Mouse (Mus musculus) spleen, postnatal 4 days (tissue): ENCODE measurements around the gene Pak4.
A peak's percentile ranks its signal among the peaks of the same experiment; 100 is the strongest.

ENCODE experiments used
- DNase-seq, 2 experiments: peaks; one replicate each; pipeline ENCODE4 v3.0.0; 2022; ENCODE audit warnings: low spot score in 2 of 2

The Pak4 gene

DNA sequence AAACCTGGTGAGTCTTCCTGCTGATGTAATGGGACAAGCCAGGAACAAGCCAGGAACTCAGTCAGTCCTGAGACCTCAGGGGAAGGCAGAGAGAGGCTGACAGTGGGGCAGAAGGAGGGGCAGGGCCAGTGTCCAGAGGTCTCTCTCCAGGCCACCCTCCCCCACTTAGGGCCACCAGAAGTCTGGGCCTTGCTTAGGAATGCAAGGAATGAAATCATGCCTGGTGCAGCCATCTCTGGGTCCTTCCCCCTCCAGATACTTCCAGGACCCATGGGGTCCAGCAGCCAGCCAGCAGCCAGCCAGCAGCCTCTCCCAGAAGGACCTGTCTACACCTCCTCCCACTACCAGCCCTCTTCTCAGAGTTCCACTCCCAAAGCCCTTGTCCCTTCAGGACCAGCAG is 10.3 kb downstream of the Pak4 start:
- no peak for DNase-seq

- no peak for DNase-seq
Observed at GRCm38 (mm10) chr7:28586663-28587411, 11.1 kb downstream of the Pak4 start.

DNA sequence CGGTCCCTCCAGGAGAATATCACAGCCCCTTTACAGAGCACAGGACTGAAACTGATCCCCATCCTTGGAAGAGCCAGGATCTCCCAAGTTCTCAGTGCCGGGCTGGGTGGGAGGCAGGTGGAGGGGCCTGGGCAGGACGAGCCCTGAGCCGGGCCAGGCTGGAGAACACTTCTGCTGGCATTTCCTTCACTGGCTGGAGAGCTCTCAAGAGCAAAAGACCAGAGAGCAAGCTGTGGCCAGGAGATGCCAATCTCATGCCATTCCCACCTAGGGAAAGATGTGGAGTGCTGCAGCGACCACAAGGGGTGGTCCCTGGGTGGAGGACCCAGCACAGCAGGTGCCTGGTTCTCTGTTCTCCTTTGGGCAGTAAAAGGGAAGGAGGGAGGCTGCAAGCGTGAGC is 13.0 kb downstream of the Pak4 start:
- no peak for DNase-seq

- no peak for DNase-seq
Observed at GRCm38 (mm10) chr7:28584468-28584867, 13.5 kb downstream of the Pak4 start.

DNA sequence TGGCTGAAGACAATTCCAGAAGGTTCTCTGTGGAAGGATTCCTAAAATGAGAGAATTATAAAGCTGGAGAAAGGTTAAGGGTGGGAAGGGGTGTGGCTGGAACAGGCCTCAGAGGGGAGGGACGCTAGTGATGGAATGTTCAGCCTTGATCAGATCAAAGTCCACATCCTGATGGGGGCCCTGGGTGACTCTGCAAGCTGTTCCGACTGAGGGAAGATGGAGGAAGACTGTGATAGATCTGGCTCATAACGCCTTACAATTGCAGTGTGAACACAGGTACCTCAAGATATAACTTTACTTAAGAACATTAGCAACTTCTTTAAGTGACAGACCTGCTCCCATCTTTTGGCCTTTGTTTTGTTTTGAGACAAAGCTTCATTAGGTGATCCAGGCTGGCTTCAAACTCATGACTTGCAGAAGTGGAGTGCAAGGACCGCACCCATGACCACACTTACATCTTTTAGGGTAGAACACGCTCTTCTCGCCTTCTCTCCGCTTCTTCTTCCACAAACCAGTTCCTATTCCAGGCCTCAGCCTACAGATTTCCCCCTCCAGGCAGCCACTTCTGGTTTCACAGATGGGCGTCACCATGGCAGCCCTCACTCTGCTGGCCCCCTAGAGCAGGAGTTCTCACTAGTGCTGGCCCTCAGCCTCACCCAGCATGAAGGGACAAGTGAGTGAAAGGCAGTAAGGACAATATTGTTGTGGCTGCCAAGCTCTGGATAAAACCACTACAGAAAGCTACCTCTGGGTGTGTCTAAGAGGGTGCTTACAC is 14.2 kb downstream of the Pak4 start:
- DNase-seq = no peak

DNA sequence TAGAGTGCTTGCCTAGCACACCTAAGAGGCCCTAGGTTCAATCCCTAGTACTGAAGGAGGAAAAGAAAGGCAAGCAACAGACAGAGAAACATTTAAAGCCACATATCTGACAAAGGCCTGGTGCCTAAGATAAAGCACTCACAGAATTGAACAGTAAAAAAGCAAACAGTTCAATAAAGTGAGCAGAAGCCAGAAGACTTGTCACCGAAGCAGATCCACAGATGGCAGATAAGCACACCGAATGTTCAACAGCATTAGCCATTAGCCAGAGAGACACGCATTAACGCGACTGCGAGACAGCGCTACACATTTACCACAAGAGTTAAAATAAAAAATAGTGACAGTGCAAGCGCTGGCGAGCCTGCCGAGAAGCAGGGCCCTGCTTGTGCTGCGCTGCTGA is 15.1 kb downstream of the Pak4 start:
- DNase-seq = no peak

DNA sequence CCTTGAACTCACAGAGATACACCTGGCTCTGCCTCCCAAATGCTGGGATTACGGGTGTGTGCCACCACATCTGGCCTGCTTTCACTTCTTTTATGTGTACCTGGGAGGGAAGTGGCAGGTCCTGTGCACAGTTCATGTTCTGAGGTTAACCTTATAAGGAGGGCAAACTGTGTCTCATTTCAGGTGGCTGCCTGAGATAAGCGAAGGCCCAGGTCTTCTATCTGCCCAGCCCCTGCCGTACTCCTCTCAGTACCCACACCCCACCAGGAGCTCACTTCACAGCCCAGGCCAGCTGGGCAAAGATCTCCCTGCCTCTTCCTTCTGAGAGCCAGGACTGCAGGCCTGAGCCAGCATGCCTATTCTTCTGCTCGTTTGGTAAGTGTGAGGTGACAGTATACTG is 16.3 kb downstream of the Pak4 start:
- peak in 1 of 2 experiments; percentile 58 for DNase-seq

GRCm38 (mm10) chr7:28579826-28580225 is 18.2 kb downstream of the Pak4 start:
- no peak for DNase-seq

- no peak for DNase-seq
Observed at GRCm38 (mm10) chr7:28578543-28579053, 19.4 kb downstream of the Pak4 start.

GRCm38 (mm10) chr7:28577826-28578542 is 20.0 kb downstream of the Pak4 start:
- no peak for DNase-seq

- DNase-seq = no peak
Observed at GRCm38 (mm10) chr7:28576271-28576914, 21.6 kb downstream of the Pak4 start.

- DNase-seq = no peak
Observed at GRCm38 (mm10) chr7:28575597-28575996, 22.4 kb downstream of the Pak4 start.

GRCm38 (mm10) chr7:28573236-28573635 is 24.7 kb downstream of the Pak4 start:
- DNase-seq = no peak

- no peak for DNase-seq
Observed at GRCm38 (mm10) chr7:28572689-28573088, 25.3 kb downstream of the Pak4 start.

DNA sequence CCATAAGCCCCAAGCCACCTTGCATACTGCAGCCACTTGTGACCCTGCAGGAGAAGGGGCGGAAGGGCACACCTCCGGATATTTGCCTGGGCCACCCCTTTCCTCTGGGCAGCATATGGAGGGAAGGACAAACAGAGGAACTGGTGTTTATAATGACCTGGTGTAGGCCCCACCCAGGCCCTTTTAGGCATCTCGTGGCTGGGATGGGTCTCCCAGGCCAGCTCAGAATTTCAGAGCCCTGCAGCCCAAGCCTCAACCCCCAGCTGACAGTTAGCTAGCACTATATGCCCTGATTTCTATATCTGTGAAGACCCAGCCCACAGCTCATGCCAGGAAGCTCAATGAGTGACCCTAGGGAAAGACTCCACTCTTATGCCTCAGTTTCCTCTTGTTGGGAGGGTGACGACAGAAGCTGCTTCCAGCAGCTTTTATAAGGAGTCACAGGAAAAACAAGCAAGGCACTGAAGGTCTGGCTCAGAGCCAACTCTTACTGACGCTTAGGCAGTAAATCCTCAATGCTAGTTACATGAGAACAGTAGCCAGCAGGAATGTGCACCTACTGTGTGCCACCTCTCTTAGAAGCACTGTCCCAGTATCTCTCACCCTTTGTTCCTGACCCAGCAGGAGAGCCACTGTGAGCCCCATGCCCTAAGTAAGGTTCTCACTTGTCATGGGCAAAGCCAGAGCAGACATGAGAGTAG is 26.9 kb downstream of the Pak4 start:
- DNase-seq = no peak

- no peak for DNase-seq
Observed at GRCm38 (mm10) chr7:28570291-28570981, 27.5 kb downstream of the Pak4 start.

GRCm38 (mm10) chr7:28568253-28568652 is 29.7 kb downstream of the Pak4 start:
- peak; percentile 63 to 86 for DNase-seq

DNA sequence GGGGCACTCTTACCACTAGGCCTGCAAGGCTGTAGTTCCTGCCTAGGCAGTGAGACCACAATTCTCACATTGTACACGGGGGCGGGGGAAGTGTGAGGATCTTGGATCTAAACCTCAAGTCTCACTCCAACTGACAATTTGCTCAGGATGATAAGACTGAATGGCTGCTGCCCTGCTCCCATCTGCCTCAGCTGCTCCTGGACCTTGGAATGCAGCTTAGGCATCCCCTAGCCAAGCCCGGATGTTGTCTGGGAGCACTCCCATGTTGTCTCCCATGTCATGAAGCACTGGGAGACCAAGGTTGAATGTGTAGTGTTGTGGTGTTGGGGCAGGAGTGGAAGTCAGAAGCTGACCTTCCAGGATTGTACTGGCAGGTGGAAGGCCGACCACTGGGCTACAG is 30.4 kb downstream of the Pak4 start:
- no peak for DNase-seq

GRCm38 (mm10) chr7:28565407-28565806 is 32.6 kb downstream of the Pak4 start:
- DNase-seq = no peak

DNA sequence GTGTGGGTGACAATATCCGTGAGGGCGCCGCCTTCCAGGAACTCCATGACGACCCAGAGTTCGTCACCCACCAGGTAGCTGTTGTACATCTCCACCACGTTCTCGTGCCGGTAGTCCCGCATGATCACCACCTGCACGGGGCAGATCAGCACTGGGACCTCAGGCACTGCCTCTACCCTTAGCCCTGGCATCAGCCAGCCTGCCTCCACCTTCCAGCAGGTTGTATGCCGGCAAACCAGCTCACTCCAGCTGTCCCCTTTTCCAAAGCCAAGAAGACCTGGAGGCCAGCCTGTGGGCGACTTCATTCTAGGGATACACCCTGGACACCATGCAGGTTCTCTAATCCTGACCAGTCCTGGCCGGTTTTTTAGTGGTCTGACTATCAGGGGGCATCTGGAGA is 35.0 kb downstream of the Pak4 start:
- DNase-seq = no peak

DNA sequence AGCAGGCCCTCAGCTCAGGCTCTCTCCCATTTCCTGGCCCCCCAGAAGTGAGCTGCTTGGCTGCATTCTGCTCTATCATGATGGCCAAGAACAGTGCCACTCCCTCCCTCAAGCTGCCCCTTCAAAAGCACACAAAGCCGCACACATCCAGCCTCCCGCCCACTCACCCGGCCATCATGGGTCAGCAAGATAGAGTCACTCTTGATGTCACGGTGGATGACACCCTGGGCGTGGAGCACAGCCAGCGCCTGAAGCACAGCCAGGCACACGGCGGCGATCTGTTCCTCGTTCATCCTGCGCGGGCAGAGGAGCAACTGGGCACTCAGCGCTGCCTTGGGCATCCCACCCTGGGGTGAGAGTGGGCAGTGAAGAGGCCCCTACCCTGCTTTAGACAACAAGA is 35.6 kb downstream of the Pak4 start:
- no peak for DNase-seq
